Mouse (Mus musculus) left cerebral cortex, postnatal 10 days (tissue): ENCODE results near the gene Map1b. TPM values are rescaled to one million over a fixed set of nuclear protein-coding genes. Genes with fewer than 3 reads are reported as not detected.

Source experiments
- DNase-seq, 2 experiments: peaks; one replicate each; pipeline ENCODE4 v3.0.0; 2021 to 2022; ENCODE audit warnings: low spot score in 2 of 2, mixed read lengths in 1 of 2; ENCODE audit errors: extremely low spot score in 1 of 2
- intact Hi-C: fragments of 180-260 bp; cut with DNase I; formaldehyde crosslinking; loops from one replicate; pipeline ENCODE4 v1.15.1; 2025
- total RNA-seq, 2 experiments: library from RNA; stranded (reverse); gene quantifications; 2 replicates each; pipeline ENCODE4 v1.2.3; 2021

Gene Map1b
- total RNA-seq, 2 experiments from 2014 or later = 1,022 to 1,154 TPM

GRCm38 (mm10) chr13:99538851-99539250, 22.5 kb upstream of the Map1b start:
- intact Hi-C loops = no loop called here
- no peak for DNase-seq

GRCm38 (mm10) chr13:99537908-99538513, 21.7 kb upstream of the Map1b start:
- DNase-seq = no peak
- intact Hi-C loops = no loop called here

DNA sequence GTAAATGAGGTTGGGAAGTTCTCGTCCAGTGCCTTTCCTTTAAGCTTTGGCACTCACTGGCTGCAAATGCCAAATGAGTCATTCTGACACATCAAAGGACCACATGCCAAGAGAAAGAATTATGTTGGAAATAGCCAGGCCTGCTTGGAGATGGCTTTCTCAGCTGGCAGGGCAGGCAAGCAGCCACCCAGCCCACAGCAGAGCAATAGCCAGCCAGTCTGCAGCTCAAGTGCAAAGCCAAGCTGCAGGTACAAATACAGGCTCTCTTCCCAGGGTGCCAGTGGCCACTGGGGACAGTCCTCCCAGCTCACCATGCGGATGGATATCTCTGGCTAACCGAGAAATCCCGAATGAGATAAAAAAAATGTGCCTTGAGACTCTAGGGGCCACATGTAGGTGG, 12.1 kb upstream of the Map1b start:
- intact Hi-C loops = no loop called here
- no peak for DNase-seq

DNA sequence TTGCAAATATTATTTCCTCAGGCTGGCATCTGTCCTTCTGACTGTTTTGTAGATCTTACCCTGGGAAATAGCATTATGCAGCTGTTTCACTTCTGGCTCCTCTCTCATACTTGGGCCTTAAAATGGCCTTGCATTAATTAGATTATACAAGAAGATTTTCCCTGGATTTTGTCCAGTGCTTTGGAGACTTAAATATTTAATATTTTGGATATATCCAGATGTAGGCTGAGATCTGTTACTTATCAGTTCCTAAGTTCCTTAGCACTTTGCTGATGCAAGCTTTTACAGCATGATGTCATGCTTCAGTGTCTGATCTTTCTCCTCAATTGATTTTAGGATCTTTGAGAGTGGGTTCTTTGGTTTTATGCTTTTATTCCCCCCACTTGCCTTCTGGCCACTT, 11.6 kb upstream of the Map1b start:
- DNase-seq = no peak
- intact Hi-C loops = no loop called here

DNA sequence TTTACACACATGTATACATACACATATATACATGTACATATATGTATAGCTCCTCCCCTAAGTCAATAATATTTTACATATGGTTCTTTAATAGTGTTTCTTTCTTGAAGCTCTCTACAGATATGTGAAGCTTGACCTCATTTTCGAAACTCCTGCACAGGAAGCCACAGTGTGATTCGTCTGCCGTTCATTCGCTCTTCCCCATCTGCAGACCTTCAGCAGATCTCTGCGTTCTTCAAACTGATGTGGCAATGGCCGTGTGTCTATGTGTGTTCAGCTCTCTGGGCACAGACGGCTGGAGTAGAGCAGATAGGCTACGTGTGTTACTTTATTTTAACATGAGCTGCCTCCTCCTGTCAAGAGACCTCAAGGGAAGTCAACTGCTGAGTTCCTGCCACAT, 9.2 kb upstream of the Map1b start:
- no peak for DNase-seq
- intact Hi-C loops = no loop called here

- intact Hi-C loops = loop anchor here (5.0 to 10.0 kb wide), 2 partner anchors 127 to 244 kb away; no protein-coding TSS in a partner anchor
- no peak for DNase-seq
Measured at GRCm38 (mm10) chr13:99517836-99518235, 1.5 kb upstream of the Map1b start.

DNA sequence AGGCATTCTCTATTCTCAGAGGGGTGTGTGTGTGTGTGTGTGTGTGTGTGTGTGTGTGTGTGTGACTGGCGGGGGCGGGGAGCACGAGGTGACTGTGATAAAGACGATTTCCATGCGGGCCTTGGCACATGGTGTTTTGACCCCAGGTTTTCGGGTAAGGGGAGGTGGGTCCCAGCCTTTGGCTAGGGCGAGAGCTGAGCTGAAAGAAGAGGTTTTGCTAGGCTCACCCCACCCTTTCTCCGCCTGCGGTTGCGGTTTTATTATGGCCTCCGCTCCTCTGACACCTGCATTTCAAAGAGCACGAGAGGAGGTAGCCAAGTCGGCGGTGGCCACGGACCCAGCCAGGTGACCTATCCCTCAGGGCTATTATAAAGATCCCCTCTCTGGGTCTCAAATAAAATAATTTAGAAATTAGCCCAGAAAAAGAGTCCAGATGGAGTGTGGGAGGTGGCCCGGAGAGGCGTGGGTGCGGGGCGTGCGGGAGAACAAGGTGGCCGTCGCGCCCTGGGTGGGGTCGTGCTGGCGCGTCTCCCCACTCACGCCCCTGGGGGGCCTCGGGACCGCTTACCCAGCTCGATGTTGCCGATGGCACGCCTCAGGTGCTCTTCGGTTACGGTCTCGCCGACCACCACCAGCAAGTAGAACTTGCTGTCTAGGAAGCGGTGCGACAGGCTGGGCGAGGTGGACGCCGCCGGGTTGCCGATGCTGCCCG, 448 bp downstream of the Map1b start:
- intact Hi-C loops = loop anchor here (5.0 to 10.0 kb wide), 2 partner anchors 129 to 246 kb away; no protein-coding TSS in a partner anchor

GRCm38 (mm10) chr13:99514917-99515591, 1.3 kb downstream of the Map1b start:
- DNase-seq = peak in 1 of 2 experiments; percentile 90
- intact Hi-C loops = loop anchor here (5.0 to 10.0 kb wide), 3 partner anchors 130 to 247 kb away; no protein-coding TSS in a partner anchor

More for the DNA sequence above, 448 bp downstream of the Map1b start:
- peak in 1 of 2 experiments; percentile 74 for DNase-seq

GRCm38 (mm10) chr13:99513990-99514389, 2.4 kb downstream of the Map1b start:
- intact Hi-C loops = loop anchor here (5.0 to 10.0 kb wide), 2 partner anchors 131 to 137 kb away; no protein-coding TSS in a partner anchor
- DNase-seq = no peak

DNA sequence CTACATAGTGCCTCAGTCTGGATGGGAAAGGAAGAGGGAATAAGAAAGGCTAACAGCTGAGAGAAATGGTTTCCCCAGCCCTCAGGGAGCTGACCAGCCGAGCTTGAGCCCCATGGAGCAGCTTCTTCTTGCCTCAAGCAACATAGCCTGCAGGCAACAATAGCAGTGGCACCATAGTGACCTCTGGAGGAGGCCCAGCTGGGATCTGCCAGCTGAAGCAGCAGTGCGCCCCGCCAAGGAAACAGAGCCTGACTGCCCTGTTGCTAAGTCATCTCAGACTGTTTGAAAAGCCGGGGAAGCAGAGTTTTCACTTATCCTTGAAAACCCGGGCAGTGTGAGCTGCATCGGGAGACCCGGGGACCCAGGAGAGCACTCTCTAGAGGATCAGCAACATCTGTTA, 3.2 kb downstream of the Map1b start:
- intact Hi-C loops = loop anchor here (5.0 to 10.0 kb wide), 2 partner anchors 132 to 136 kb away; no protein-coding TSS in a partner anchor
- peak in 1 of 2 experiments; percentile 77 for DNase-seq

- intact Hi-C loops = loop anchor here (5.0 to 10.0 kb wide), 2 partner anchors 133 to 135 kb away; no protein-coding TSS in a partner anchor
- no peak for DNase-seq
Measured at GRCm38 (mm10) chr13:99509896-99510295, 6.4 kb downstream of the Map1b start.

DNA sequence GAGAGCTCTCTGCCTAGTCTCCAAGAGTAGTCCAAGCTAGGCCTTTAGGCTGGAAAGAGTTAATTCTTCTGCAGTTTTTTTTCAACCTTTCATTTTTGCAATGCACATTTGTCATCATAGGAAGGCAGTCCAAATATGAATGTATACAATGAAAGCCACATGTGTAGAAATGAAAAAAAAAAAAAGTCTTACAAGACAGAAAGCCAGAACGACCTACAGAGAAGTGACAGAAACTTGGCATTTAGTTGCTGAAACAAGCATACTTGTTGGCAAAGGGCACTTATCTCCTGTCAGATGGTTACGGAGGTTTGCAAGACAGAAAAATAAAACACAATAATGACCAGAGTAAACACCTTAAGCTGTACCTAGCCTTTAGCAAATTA, 9.8 kb downstream of the Map1b start:
- DNase-seq = no peak
- intact Hi-C loops = no loop called here

GRCm38 (mm10) chr13:99505826-99506579, 10.3 kb downstream of the Map1b start:
- intact Hi-C loops = no loop called here

DNA sequence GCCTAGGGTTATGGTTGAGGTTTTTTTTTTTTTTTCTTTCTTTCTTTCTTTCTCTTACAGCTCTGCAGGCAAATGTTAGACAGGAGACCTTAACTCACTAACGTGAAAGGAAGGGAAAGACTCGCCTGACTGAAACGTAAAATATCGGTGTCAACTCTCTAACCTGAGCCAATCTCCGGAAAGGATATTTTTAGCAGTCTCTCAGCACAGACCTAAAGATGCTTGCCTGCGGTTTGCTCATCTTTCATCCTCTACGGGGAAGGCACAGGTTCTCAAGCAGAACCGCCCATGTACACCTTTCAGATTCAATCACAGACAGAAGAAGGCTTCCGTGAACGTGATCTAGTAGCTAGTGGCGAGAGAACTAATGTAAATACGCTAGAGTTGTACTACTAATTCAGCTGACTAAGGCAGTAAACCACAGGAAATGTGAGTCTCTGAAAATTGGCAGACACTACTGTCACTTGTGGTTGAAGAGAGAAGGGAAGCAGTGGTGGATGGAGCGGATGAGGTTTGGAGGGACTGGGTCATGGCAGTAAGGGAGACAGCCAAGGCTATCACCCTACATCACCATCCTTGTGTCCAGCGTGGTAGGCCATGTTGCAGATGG, 12.9 kb downstream of the Map1b start:
- intact Hi-C loops = loop anchor here (5.0 kb wide), 1 partner anchor 334 kb away; no protein-coding TSS in a partner anchor
- no peak for DNase-seq

More at GRCm38 (mm10) chr13:99505826-99506579, 10.3 kb downstream of the Map1b start:
- no peak for DNase-seq

DNA sequence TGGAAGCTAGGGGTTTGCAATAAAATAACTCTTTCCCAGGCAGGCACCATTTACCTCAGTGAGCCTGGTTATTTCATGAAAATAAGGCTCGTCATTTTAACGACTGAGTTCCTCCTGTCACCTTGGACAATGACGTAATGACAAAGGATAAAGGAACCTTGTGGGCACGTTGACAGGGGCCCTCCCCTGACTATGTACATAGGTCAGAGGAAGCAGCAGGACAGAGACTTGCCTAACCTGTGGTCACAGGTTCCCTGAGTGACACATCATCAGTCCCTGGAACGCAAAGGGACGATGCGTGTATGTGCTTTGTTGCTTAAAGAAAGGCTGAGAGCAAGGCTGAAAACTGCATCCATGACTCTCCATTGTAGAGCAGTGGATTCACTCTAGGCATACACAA, 13.4 kb downstream of the Map1b start:
- intact Hi-C loops = loop anchor here (5.0 kb wide), 1 partner anchor 334 kb away; no protein-coding TSS in a partner anchor
- no peak for DNase-seq

- no peak for DNase-seq
- intact Hi-C loops = loop anchor here (5.0 kb wide), 1 partner anchor 335 kb away; no protein-coding TSS in a partner anchor
Measured at GRCm38 (mm10) chr13:99502126-99502744, 14.1 kb downstream of the Map1b start.

- intact Hi-C loops = loop anchor here (5.0 kb wide), 1 partner anchor 336 kb away; no protein-coding TSS in a partner anchor
- DNase-seq = no peak
Measured at GRCm38 (mm10) chr13:99501393-99501792, 14.9 kb downstream of the Map1b start.

GRCm38 (mm10) chr13:99500609-99501008, 15.7 kb downstream of the Map1b start:
- DNase-seq = no peak
- intact Hi-C loops = loop anchor here (5.0 kb wide), 1 partner anchor 337 kb away; no protein-coding TSS in a partner anchor
